Mouse (Mus musculus) MEL (cell line): Measurements from ENCODE around the gene Prkaa1.
A peak's percentile ranks its signal among the peaks of the same experiment; 100 is the strongest.

ENCODE experiments used
- CTCF ChIP-seq, 3 experiments: IDR thresholded peaks in 2 of 3; conservative IDR thresholded peaks in 1 of 3; 2 replicates each; pipeline ENCODE4 v1.5.1; 2011 to 2012; ENCODE audit warnings: low read length in 3 of 3, low read depth in 2 of 3, mild to moderate bottlenecking in 2 of 3, improper control_type of control experiment in 1 of 3, inconsistent platforms in 1 of 3, mixed read lengths in 1 of 3, moderate library complexity in 1 of 3; ENCODE audit not compliant: control insufficient read depth in 1 of 3, insufficient read depth in 1 of 3, poor library complexity in 1 of 3, severe bottlenecking in 1 of 3
- ETS1 ChIP-seq: IDR thresholded peaks from 2 replicates; pipeline ENCODE4 v1.6.1; 2012; ENCODE audit warnings: low read depth, mild to moderate bottlenecking, inconsistent platforms, low read length, improper control_type of control experiment, moderate library complexity
- HCFC1 ChIP-seq: IDR thresholded peaks from 2 replicates; pipeline ENCODE4 v1.6.1; 2012; ENCODE audit warnings: low read depth, mild to moderate bottlenecking, inconsistent platforms, low read length, improper control_type of control experiment, moderate library complexity
- MAFK ChIP-seq: IDR thresholded peaks from 2 replicates; pipeline ENCODE4 v1.6.1; 2011; ENCODE audit warnings: low read depth, mild to moderate bottlenecking, low read length, improper control_type of control experiment, borderline replicate concordance
- POLR2A ChIP-seq, 2 experiments: IDR thresholded peaks; 2 replicates each; pipeline ENCODE4 v1.6.1; 2011 to 2012; ENCODE audit warnings: low read length in 2 of 2, mild to moderate bottlenecking in 2 of 2, control low read depth in 1 of 2, improper control_type of control experiment in 1 of 2, low read depth in 1 of 2, moderate library complexity in 1 of 2; ENCODE audit not compliant: control insufficient read depth in 1 of 2, insufficient read depth in 1 of 2, poor library complexity in 1 of 2
- SMC3 ChIP-seq: IDR thresholded peaks from 2 replicates; pipeline ENCODE4 v1.6.1; 2011; ENCODE audit warnings: low read depth, low read length, improper control_type of control experiment

DNA sequence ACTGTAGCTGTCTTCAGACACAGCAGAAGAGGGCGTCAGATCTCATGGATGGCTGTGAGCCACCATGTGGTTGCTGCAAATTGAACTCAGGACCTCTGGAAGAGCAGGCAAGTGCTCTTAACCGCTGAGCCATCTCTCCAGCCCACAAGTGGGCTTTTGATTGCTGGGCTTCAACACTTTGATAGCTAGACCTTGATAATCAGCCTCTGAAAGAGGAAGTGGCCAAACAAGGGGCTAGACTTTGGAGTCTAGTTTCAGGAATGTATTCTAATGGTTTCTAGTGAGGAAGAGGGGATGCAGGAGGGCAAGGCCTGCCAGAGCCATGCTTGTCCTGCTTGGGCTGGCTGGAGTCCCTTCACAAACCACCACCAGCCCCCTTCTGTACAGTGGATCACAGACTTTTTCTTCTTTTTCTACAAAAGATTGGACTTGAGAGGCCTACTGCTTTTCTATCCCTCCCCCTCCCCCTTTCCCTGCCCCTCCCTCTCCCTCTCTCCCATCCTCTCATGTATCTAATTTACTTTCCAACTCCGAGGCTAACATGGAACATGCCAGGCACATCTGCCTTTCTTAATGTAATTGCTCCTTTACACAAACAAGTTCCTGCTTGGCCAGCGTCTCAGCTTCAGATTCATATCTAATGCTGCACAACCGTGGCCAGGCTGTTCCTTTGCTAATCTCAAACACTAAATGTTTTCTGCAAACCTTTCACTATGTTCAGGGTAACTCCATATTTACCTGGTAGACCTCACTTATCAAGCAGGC is 15.3 kb upstream of the Prkaa1 start:
- TF ChIP-seq SMC3: no peak
- 0 out of 2 replicates have a peak, but pooled peaks have one; percentile 54 for TF ChIP-seq MAFK
- TF ChIP-seq CTCF (IDR thresholded peaks at IDR 0.05 in 2 of 3, conservative IDR thresholded peaks at IDR 0.05 in 1 of 3; ENCODE audit: control insufficient read depth in 1 of 3, insufficient read depth in 1 of 3, low read depth in 2 of 3, low read length in 3 of 3, poor library complexity in 1 of 3, severe bottlenecking in 1 of 3): peak in 1 of 3 experiments; percentile 17; a peak in 1 of 6 replicates
- TF ChIP-seq ETS1: peak; percentile 65
- 0 out of 2 replicates have a peak, but pooled peaks have one; percentile 32 for TF ChIP-seq HCFC1
- TF ChIP-seq POLR2A (IDR thresholded peaks at IDR 0.05; ENCODE audit: control insufficient read depth in 1 of 2, insufficient read depth in 1 of 2, low read depth in 1 of 2, low read length in 2 of 2, poor library complexity in 1 of 2): no peak
